In the genomic region with DNA sequence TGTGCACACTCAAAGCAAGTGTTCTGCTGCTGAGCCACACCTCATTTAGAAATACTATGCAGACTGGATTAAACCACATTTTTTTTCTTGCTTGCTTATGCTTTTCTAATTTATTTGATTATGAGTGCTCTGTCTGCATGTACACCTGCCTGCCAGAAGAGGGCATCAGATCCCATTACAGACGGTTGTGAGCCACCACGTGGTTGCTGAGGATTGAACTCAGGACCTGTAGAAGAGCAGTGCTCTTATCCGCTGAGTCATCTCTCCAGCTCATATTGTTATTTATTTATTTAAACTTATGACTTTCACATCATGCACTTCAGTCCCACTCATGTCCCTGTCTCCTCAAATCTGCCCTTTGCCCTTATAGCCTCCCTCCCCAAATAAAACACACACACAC, we compare ENCODE assay signal across 17 mouse cellular contexts. TPM values are rescaled to one million over a fixed set of nuclear protein-coding genes. Genes with fewer than 3 reads are reported as not detected.
A peak's percentile ranks its signal among the peaks of the same experiment; 100 is the strongest.
DNase-seq lines count a peak whose midpoint lies in the region; ATAC-seq and TF ChIP-seq lines count a peak whose summit lies in the region.
"Had no signal": no experiment of that assay in that cellular context is flagged by ENCODE, and none has a peak within 500 bp of the region (broad histone marks: within the 10 kb centered on the region; RNA-seq: fewer than 3 reads in every experiment).

No protein-coding gene starts in this region.

- H3K4me3 ChIP-seq in layer of hippocampus, adult 2 months = no peak overlapping the region
- H3K4me3 ChIP-seq in E14TG2a.4 (replicated peaks; ENCODE audit: low read length) = no peak overlapping the region
- H3K4me3 ChIP-seq in cortical plate, adult 2 months (ENCODE audit: insufficient read depth, low read length) = no peak overlapping the region
- H3K4me3 ChIP-seq: embryonic facial prominence, embryonic 12.5 days; forebrain, embryonic 12.5 days; heart, embryonic 15.5 days had no signal

- no peak for ATAC-seq in megakaryocyte-erythroid progenitor cell, adult 5-6 weeks (replicated peaks; ENCODE audit: low FRiP score, low TSS enrichment, poor library complexity, severe bottlenecking)
- ATAC-seq: hindbrain, embryonic 16.5 days had no signal

- H3K27me3 ChIP-seq in E14TG2a.4 (ENCODE audit: insufficient read depth, low read length) = peaks cover 51% of the 10 kb centered on the region

- no peaks in the 10 kb centered on the region for H3K36me3 ChIP-seq in E14TG2a.4 (ENCODE audit: insufficient read depth, low read length)
- H3K36me3 ChIP-seq: embryonic facial prominence, embryonic 12.5 days; forebrain, embryonic 12.5 days; heart, embryonic 15.5 days had no signal

- no peak for TF ChIP-seq POLR2A in cortical plate, adult 2 months (IDR thresholded peaks at IDR 0.05; ENCODE audit: extremely low read depth, insufficient read depth, low read length)

- peaks cover 17% of the 10 kb centered on the region for H3K4me1 ChIP-seq in E14TG2a.4 (replicated peaks; ENCODE audit: low read depth, low read length)
- no peaks in the 10 kb centered on the region; the same call in none of the 2 replicates for H3K4me1 ChIP-seq in cortical plate, adult 2 months (ENCODE audit: control insufficient read depth, insufficient read depth, low read length)

- no peak overlapping the region for H3K27ac ChIP-seq in layer of hippocampus, adult 2 months
- no peak overlapping the region for H3K27ac ChIP-seq in cortical plate, adult 2 months (ENCODE audit: insufficient read depth, low read length)
- H3K27ac ChIP-seq: embryonic facial prominence, embryonic 12.5 days; forebrain, embryonic 12.5 days; heart, embryonic 15.5 days had no signal

- TF ChIP-seq CTCF in layer of hippocampus, adult 2 months (conservative IDR thresholded peaks at IDR 0.05) = peak; percentile 80
- TF ChIP-seq CTCF in E14TG2a.4 (conservative IDR thresholded peaks at IDR 0.05; ENCODE audit: low read length) = peak; percentile 78
- peak; percentile 37 for TF ChIP-seq CTCF in cortical plate, adult 2 months (IDR thresholded peaks at IDR 0.05; ENCODE audit: extremely low read depth, insufficient read depth, low read length)

- no peaks in the 10 kb centered on the region for H3K9me3 ChIP-seq in E14TG2a.4 (ENCODE audit: low read length)
- H3K9me3 ChIP-seq: embryonic facial prominence, embryonic 12.5 days; forebrain, embryonic 12.5 days; heart, embryonic 15.5 days had no signal

- no peak for DNase-seq in layer of hippocampus, adult 2 months (ENCODE audit: low spot score in 2 of 2)
- DNase-seq in layer of hippocampus, adult 8-10 months (ENCODE audit: low spot score in 2 of 2) = no peak
- peak; percentile 49 for DNase-seq in A20 (ENCODE audit: low read depth, low spot score)
- no peak for DNase-seq in right cerebral cortex, adult 2 months (ENCODE audit: low spot score in 2 of 2)
- DNase-seq: adrenal gland, postnatal 10 days; gastrocnemius, postnatal 10 days; thymus, postnatal 4 days had no signal

RNA-seq across cellular contexts. Expression of a gene that starts 5.6 kb away (rescaled TPM):
- 100 to 1,000 TPM; 137 to 142 TPM for total RNA-seq in layer of hippocampus, adult 2 months (2021)
- 100 to 1,000 TPM in 2 of 4 experiments, 10 to 100 TPM in 2; 91.6 to 119 (median 104) TPM for total RNA-seq in layer of hippocampus, adult 8-10 months (2022)
- polyA plus RNA-seq in cortical plate, adult 2 months (2012; rRNA removed) = 54.0 and 56.1 TPM in 2 replicates
- total RNA-seq in megakaryocyte-erythroid progenitor cell, adult 5-6 weeks (2014; fragmentation: Nextera tagmentation) = 3.9 and 7.0 TPM in 2 replicates
- 3.7 and 4.7 TPM in 2 replicates for total RNA-seq in megakaryocyte-erythroid progenitor cell, adult 5-6 weeks (2017)
- total RNA-seq: neutrophil, adult 5-6 weeks had no signal

RNA-seq across cellular contexts. Expression of a gene that starts 5.8 kb away (rescaled TPM):
- 1 to 10 TPM; 2.5 to 3.4 TPM for total RNA-seq in layer of hippocampus, adult 2 months (2021)
- total RNA-seq in layer of hippocampus, adult 8-10 months (2022) = 1 to 10 TPM; 1.8 to 4.9 (median 2.8) TPM
- 0.48 and 0.81 TPM in 2 replicates for polyA plus RNA-seq in cortical plate, adult 2 months (2012; rRNA removed)
- total RNA-seq in megakaryocyte-erythroid progenitor cell, adult 5-6 weeks (2014; fragmentation: Nextera tagmentation) = not detected in 2 replicates
- total RNA-seq in megakaryocyte-erythroid progenitor cell, adult 5-6 weeks (2017) = not detected in 2 replicates
- total RNA-seq: adrenal gland, postnatal 10 days; gastrocnemius, postnatal 10 days; neutrophil, adult 5-6 weeks had no signal
- polyA plus RNA-seq: embryonic facial prominence, embryonic 12.5 days; forebrain, embryonic 12.5 days; heart, embryonic 15.5 days; lung, embryonic 16.5 days had no signal

RNA-seq across cellular contexts. Expression of a gene that starts 15.4 kb away (rescaled TPM):
- under 1 TPM in 1 of 2 experiments, not detected in 1; 0.52 TPM for total RNA-seq in layer of hippocampus, adult 2 months (2021)
- under 1 TPM in 1 of 4 experiments, not detected in 3; 0.69 TPM for total RNA-seq in layer of hippocampus, adult 8-10 months (2022)
- polyA plus RNA-seq in cortical plate, adult 2 months (2012; rRNA removed) = not detected in 2 replicates
- not detected in 2 replicates for total RNA-seq in megakaryocyte-erythroid progenitor cell, adult 5-6 weeks (2014; fragmentation: Nextera tagmentation)
- total RNA-seq in megakaryocyte-erythroid progenitor cell, adult 5-6 weeks (2017) = not detected in 2 replicates
- total RNA-seq: adrenal gland, postnatal 10 days; gastrocnemius, postnatal 10 days; left cerebral cortex, postnatal 25 days; neutrophil, adult 5-6 weeks had no signal
- polyA plus RNA-seq: embryonic facial prominence, embryonic 12.5 days; forebrain, embryonic 12.5 days; heart, embryonic 15.5 days; hindbrain, embryonic 16.5 days; lung, embryonic 16.5 days had no signal

RNA-seq across cellular contexts. Expression of a gene that starts 28.7 kb away (rescaled TPM):
- 1 to 10 TPM; 4.8 to 5.1 TPM for total RNA-seq in layer of hippocampus, adult 2 months (2021)
- total RNA-seq in layer of hippocampus, adult 8-10 months (2022) = 1 to 10 TPM; 4.7 to 5.9 (median 5.1) TPM
- 6.5 and 6.8 TPM in 2 replicates for polyA plus RNA-seq in cortical plate, adult 2 months (2012; rRNA removed)
- not detected in 2 replicates for total RNA-seq in megakaryocyte-erythroid progenitor cell, adult 5-6 weeks (2014; fragmentation: Nextera tagmentation)
- not detected in 2 replicates for total RNA-seq in megakaryocyte-erythroid progenitor cell, adult 5-6 weeks (2017)
- total RNA-seq: neutrophil, adult 5-6 weeks had no signal

RNA-seq across cellular contexts. Expression of a gene that starts 28.8 kb away (rescaled TPM):
- under 1 TPM; 0.20 to 0.26 TPM for total RNA-seq in layer of hippocampus, adult 2 months (2021)
- under 1 TPM; 0.12 to 0.33 (median 0.17) TPM for total RNA-seq in layer of hippocampus, adult 8-10 months (2022)
- 0.04 and 0.10 TPM in 2 replicates for polyA plus RNA-seq in cortical plate, adult 2 months (2012; rRNA removed)
- total RNA-seq in megakaryocyte-erythroid progenitor cell, adult 5-6 weeks (2014; fragmentation: Nextera tagmentation) = not detected in 2 replicates
- total RNA-seq in megakaryocyte-erythroid progenitor cell, adult 5-6 weeks (2017) = not detected in 2 replicates
- total RNA-seq: gastrocnemius, postnatal 10 days; neutrophil, adult 5-6 weeks had no signal
- polyA plus RNA-seq: heart, embryonic 15.5 days; hindbrain, embryonic 16.5 days had no signal

Comparison
In these comparisons a context has a peak if more than half of its experiments do, and no peak if none do; other contexts are left out.
1. RNA of a gene that starts 5.6 kb away (total RNA-seq): 137 to 142 TPM in layer of hippocampus, adult 2 months and 91.6 to 119 TPM in layer of hippocampus, adult 8-10 months; 3.7 to 7.0 TPM in megakaryocyte-erythroid progenitor cell, adult 5-6 weeks; every median in the first group is over 10 times any median in the second.
2. Peak in every context shown above with its lines, with median percentiles within 50 percentile points of each other: CTCF ChIP-seq.